Mouse (Mus musculus): ENCODE measurements around the gene Lekr1.

- TF ChIP-seq CTCF (IDR thresholded peaks at IDR 0.05; ENCODE audit: control insufficient read depth, insufficient read depth, insufficient read length): no peak
- no peak for TF ChIP-seq MAX (IDR thresholded peaks at IDR 0.05)
- TF ChIP-seq USF1 (IDR thresholded peaks at IDR 0.05; ENCODE audit: low read depth): no peak
- no peak for TF ChIP-seq CEBPB (IDR thresholded peaks at IDR 0.05; ENCODE audit: low read depth)
- TF ChIP-seq MYOD1 (IDR thresholded peaks at IDR 0.05; ENCODE audit: control insufficient read depth, insufficient read length, low read depth): no peak
Observed at GRCm38 (mm10) chr3:65625496-65626289, 40.3 kb upstream of the Lekr1 start.

All from C2C12 (cell line).